In the genomic region with DNA sequence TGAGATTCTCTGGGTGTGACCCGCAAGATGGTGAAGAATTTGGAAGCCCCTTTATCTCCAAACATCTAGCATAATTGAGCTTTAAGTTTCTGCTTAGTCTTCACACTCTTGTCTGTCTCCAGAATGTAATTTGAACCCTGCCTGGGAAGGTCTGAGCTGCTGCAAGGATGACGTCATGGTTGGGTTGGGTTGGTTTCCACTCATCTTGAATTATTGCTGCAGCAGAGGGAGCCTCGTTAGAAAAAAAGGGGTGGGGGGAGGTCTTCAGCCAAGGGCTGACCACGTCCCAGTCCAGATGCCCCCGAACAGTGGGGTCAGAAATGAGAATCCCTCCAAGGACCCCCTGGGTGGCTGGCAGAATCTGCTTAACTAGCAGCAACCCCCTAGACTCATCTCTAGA, we compare ENCODE assay signal across 16 mouse cellular contexts.
A peak's percentile ranks its signal among the peaks of the same experiment; 100 is the strongest.
DNase-seq lines count a peak whose midpoint lies in the region; ATAC-seq and TF ChIP-seq lines count a peak whose summit lies in the region.
"Had no signal": no experiment of that assay in that cellular context is flagged by ENCODE, and none has a peak within 500 bp of the region (broad histone marks: within the 10 kb centered on the region; RNA-seq: fewer than 3 reads in every experiment).

No protein-coding gene starts in this region.

- H3K4me3 ChIP-seq in lung, postnatal 0 days (ENCODE audit: low read depth, low read length) = no peak overlapping the region
- no peak overlapping the region for H3K4me3 ChIP-seq in intestine, embryonic 16.5 days (ENCODE audit: low read length)
- H3K4me3 ChIP-seq in gastrocnemius, adult 2 months = no peak overlapping the region
- H3K4me3 ChIP-seq: layer of hippocampus, adult 2 months had no signal

- TF ChIP-seq CTCF in lung, postnatal 0 days (IDR thresholded peaks at IDR 0.05) = no peak
- no peak for TF ChIP-seq CTCF in gastrocnemius, adult 2 months (IDR thresholded peaks at IDR 0.05)

- no peaks in the 10 kb centered on the region for H3K27me3 ChIP-seq in lung, postnatal 0 days (replicated peaks; ENCODE audit: insufficient read depth, low read length)
- no peaks in the 10 kb centered on the region for H3K27me3 ChIP-seq in intestine, embryonic 16.5 days (replicated peaks; ENCODE audit: control insufficient read depth, insufficient read depth, low read length)

- no peaks in the 10 kb centered on the region for H3K9me3 ChIP-seq in lung, postnatal 0 days (ENCODE audit: low read length)
- H3K9me3 ChIP-seq in intestine, embryonic 16.5 days (ENCODE audit: control insufficient read depth, low read length) = no peaks in the 10 kb centered on the region

- no peak overlapping the region for H3K9ac ChIP-seq in lung, postnatal 0 days (replicated peaks; ENCODE audit: low read depth)
- no peak overlapping the region for H3K9ac ChIP-seq in intestine, embryonic 16.5 days (ENCODE audit: low read depth, low read length)

- ATAC-seq in lung, postnatal 0 days = no peak
- ATAC-seq in intestine, embryonic 16.5 days = peak; percentile 51; the same call in 1 of the 2 replicates
- ATAC-seq: inflammation-experienced regulatory T-cells, adult 6 months had no signal

- intact Hi-C loops in heart, postnatal 25 days (cut with DNase I) = no loop called here
- intact Hi-C loops in gastrocnemius, adult 2 months (cut with DNase I) = no loop called here

- no peak overlapping the region for H3K4me2 ChIP-seq in lung, postnatal 0 days (replicated peaks; ENCODE audit: low read depth, low read length)
- no peak overlapping the region for H3K4me2 ChIP-seq in intestine, embryonic 16.5 days (ENCODE audit: low read depth, low read length)
- H3K4me2 ChIP-seq: liver, embryonic 11.5 days had no signal

- 29% methylated on average over 5 of the region's 5 CpGs for WGBS in lung, postnatal 0 days
- whole genome bisulfite sequencing in intestine, embryonic 16.5 days = 23% methylated on average over 5 of the region's 5 CpGs

- H3K36me3 ChIP-seq in lung, postnatal 0 days (ENCODE audit: insufficient read depth, low read length) = no peaks in the 10 kb centered on the region
- no peaks in the 10 kb centered on the region for H3K36me3 ChIP-seq in intestine, embryonic 16.5 days (ENCODE audit: control insufficient read depth, insufficient read depth, low read length)

- no peak for TF ChIP-seq EP300 in lung, postnatal 0 days (IDR thresholded peaks at IDR 0.05)

- no peaks in the 10 kb centered on the region for H3K4me1 ChIP-seq in lung, postnatal 0 days (ENCODE audit: insufficient read depth, low read depth, low read length)
- H3K4me1 ChIP-seq in intestine, embryonic 16.5 days (ENCODE audit: control insufficient read depth, insufficient read depth, low read length) = peaks cover 11% of the 10 kb centered on the region; the same call in 1 of the 2 replicates

- DNase-seq in heart, adult 11 months = peak; percentile 65
- DNase-seq in heart, postnatal 25 days (ENCODE audit: low spot score) = no peak
- DNase-seq in lung, postnatal 0 days (ENCODE audit: low spot score) = peak; percentile 18
- no peak for DNase-seq in lung, postnatal 25 days (ENCODE audit: low spot score)
- DNase-seq in yolk sac, embryonic 10.5 days (ENCODE audit: low spot score) = peak; percentile 38
- no peak for DNase-seq in adrenal gland, adult (ENCODE audit: inconsistent age in 2 of 2, low spot score in 1 of 2)
- DNase-seq in gastrocnemius, adult 2 months = no peak
- DNase-seq: adrenal gland, postnatal 25 days; B cell, adult 2 months; cerebellum, postnatal 10 days; heart, postnatal 14 days had no signal

- no peak overlapping the region for H3K27ac ChIP-seq in lung, postnatal 0 days (ENCODE audit: low read length)
- no peak overlapping the region for H3K27ac ChIP-seq in intestine, embryonic 16.5 days (ENCODE audit: low read length)
- no peak overlapping the region for H3K27ac ChIP-seq in gastrocnemius, adult 2 months
- H3K27ac ChIP-seq: layer of hippocampus, adult 2 months; macrophage had no signal

Comparison
In these comparisons a context has a peak if more than half of its experiments do, and no peak if none do; other contexts are left out.
1. DNase-seq: peak in heart, adult 11 months (single experiment), lung, postnatal 0 days (single experiment) and yolk sac, embryonic 10.5 days (single experiment); none in heart, postnatal 25 days (single experiment), lung, postnatal 25 days (single experiment), adrenal gland, adult (0 of 2) and gastrocnemius, adult 2 months (single experiment).